Mouse (Mus musculus) neural tube, embryonic 13.5 days (tissue): ENCODE results near the gene Zfp92. TPM values are rescaled to one million over a fixed set of nuclear protein-coding genes. Genes with fewer than 3 reads are reported as not detected.
A peak's percentile ranks its signal among the peaks of the same experiment; 100 is the strongest.
"Not testable (repeated sequence)": the region's sequence is repeated elsewhere in the genome, so short reads cannot be mapped to it uniquely, and the experiment has no call there.

Experiments used
- ATAC-seq: fragments of 200-750 bp; cut with Nextera tagmentation; 2 replicates; pipeline ENCODE4 v1.8.0; 2017; ENCODE audit warnings: low read depth, mild to moderate bottlenecking, moderate TSS enrichment, moderate library complexity
- H3K27ac ChIP-seq: fragments of 300-500 bp; sonication (generic); replicated peaks from 2 replicates; pipeline ENCODE4 v1.5.1; 2015; ENCODE audit warnings: moderate library complexity, mild to moderate bottlenecking, inconsistent platforms
- H3K27me3 ChIP-seq: fragments of 300-500 bp; sonication (generic); 2 replicates; pipeline ENCODE4 v1.6.1; 2015; ENCODE audit warnings: mild to moderate bottlenecking, inconsistent platforms
- H3K36me3 ChIP-seq: fragments of 300-500 bp; sonication (generic); 2 replicates; pipeline ENCODE4 v1.6.1; 2015; ENCODE audit warnings: mild to moderate bottlenecking, inconsistent platforms
- H3K4me1 ChIP-seq: fragments of 300-500 bp; sonication (generic); replicated peaks from 2 replicates; pipeline ENCODE4 v1.6.1; 2015; ENCODE audit warnings: inconsistent platforms
- H3K4me2 ChIP-seq: fragments of 300-500 bp; sonication (generic); 2 replicates; pipeline ENCODE4 v1.6.1; 2015; ENCODE audit warnings: inconsistent platforms, mild to moderate bottlenecking, moderate library complexity
- H3K4me3 ChIP-seq: fragments of 300-500 bp; sonication (generic); 2 replicates; pipeline ENCODE4 v1.5.1; 2015; ENCODE audit warnings: mild to moderate bottlenecking, inconsistent platforms
- H3K9ac ChIP-seq: fragments of 300-500 bp; sonication (generic); 2 replicates; pipeline ENCODE4 v1.6.1; 2015; ENCODE audit warnings: moderate library complexity, mild to moderate bottlenecking, inconsistent platforms
- H3K9me3 ChIP-seq: fragments of 300-500 bp; sonication (generic); 2 replicates; pipeline ENCODE4 v1.6.1; 2016; ENCODE audit warnings: inconsistent platforms
- WGBS: fragments of 180-500 bp; shearing (Covaris S2); methylation state at CpG from one replicate; pipeline ENCODE4 v1.1.7; 2015; 5-methylcytosine and 5-hydroxymethylcytosine counted together
- polyA plus RNA-seq: library from polyadenylated mRNA; unstranded; fragments of >200 nt; fragmentation: Nextera tagmentation; extraction: Ambion mirVana; gene quantifications from 2 replicates; pipeline ENCODE4 v1.2.1, GENCODE M21; 2015

Zfp92 gene
- 0.31 and 0.43 TPM in 2 replicates for polyA plus RNA-seq

- Histone ChIP-seq H3K4me1 (no peaks in the 10 kb centered on the region), H3K36me3 (no peaks in the 10 kb centered on the region), H3K9me3 (no peaks in the 10 kb centered on the region), H3K9ac (peak within 1 kb of the TSS; percentile 17; the same call in 1 of the 2 replicates), H3K4me3 (peak within 1 kb of the TSS; percentile 34), H3K27me3 (no peaks in the 10 kb centered on the region; the same call in 1 of the 2 replicates), H3K4me2 (peak within 1 kb of the TSS; percentile 54), H3K27ac (no peak within 1 kb of the TSS)
- 19% methylated on average over 20 of the region's 20 CpGs for WGBS
- ATAC-seq, result no peak
These were observed at the start of gene Zfp92 for GRCm38 (mm10) chrX:73410880-73411517. Zfp92 (plus strand) TSS chrX:73411096.

DNA sequence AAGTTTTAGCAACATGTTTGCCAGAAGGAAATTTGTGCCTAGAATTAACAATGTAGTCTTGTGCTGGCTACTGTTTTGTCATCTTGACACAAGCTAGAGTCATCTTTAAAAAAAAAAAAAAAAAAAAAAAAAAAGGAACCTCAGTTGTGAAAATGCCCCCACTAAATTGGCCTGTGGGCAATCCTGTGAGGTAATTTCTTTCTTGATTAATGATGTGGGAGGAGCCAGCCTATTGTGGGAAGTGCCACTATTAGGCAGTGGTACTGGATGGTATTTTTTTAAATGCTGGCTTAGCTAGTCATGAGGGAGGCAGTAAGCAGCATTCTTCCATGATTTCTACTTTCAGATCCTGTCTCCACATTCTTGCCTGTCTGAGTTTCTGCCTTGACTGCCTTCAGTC lies 47.6 kb upstream of the Zfp92 start:
- Histone ChIP-seq H3K9ac (no peak overlapping the region), H3K4me1 (no peaks in the 10 kb centered on the region), H3K36me3 (0 out of 2 replicates have a peak, but pooled peaks cover 6% of the 10 kb centered on the region), H3K4me3 (no peak overlapping the region), H3K4me2 (no peak overlapping the region), H3K27me3 (no peaks in the 10 kb centered on the region), H3K27ac (no peak overlapping the region), H3K9me3 (no peaks in the 10 kb centered on the region)
- ATAC-seq, result no peak

- H3K27ac ChIP-seq, result no peak overlapping the region
- no peaks in the 10 kb centered on the region for H3K9me3 ChIP-seq
- 72% methylated on average over 6 of the region's 6 CpGs for WGBS
- no peaks in the 10 kb centered on the region for H3K4me1 ChIP-seq
- no peak overlapping the region for H3K9ac ChIP-seq
- no peaks in the 10 kb centered on the region for H3K36me3 ChIP-seq
- no peak overlapping the region for H3K4me3 ChIP-seq
- H3K4me2 ChIP-seq, result no peak overlapping the region
- no peak for ATAC-seq
- H3K27me3 ChIP-seq, result no peaks in the 10 kb centered on the region
These were observed 26.5 kb upstream of the Zfp92 start for GRCm38 (mm10) chrX:73384419-73384818.

DNA sequence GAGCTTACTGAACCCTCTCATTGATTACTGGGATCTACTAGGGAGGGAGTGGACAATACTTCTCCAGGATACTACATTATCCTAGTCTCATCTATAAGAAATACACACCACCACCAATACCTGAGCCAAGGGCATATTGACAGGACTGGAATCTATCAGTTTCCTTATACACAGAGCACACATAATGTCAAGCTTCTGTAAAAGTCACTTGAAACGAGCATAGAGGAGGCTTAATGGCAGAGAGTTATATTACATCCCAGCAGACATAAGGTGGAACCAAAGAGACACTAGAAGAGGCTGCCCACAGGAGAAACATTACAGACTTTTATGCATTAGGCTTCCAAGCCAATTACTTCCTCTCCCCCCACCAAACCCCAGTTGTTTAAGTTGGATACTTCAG lies 26.0 kb upstream of the Zfp92 start:
- no peak for ATAC-seq
- Histone ChIP-seq H3K9me3 (no peaks in the 10 kb centered on the region), H3K4me3 (no peak overlapping the region), H3K4me2 (no peak overlapping the region), H3K9ac (no peak overlapping the region), H3K27ac (no peak overlapping the region), H3K4me1 (no peaks in the 10 kb centered on the region), H3K27me3 (no peaks in the 10 kb centered on the region), H3K36me3 (no peaks in the 10 kb centered on the region)
- WGBS, result 24% methylated on average over 1 of the region's 1 CpGs

DNA sequence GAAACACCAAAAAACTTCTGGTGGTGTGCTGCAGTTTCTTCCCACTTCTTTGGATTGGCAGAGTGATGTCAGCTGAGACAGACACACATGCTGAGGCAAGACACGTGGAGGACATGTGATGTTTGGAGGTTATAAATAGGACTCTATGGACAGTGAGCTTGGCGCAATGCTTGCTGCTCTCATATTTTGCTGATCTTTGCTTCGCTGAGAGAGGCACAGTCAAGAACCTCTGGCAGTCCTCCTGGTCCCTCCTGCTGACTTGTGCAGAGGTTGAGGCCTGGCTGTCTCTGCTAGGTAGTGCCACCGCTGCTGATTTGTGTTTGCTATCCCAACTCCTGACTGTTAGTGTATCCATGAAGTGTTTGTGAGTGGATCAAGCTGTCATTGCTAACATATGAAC lies 19.4 kb upstream of the Zfp92 start:
- H3K27ac ChIP-seq, result no peak overlapping the region
- H3K36me3 ChIP-seq, result no peaks in the 10 kb centered on the region
- WGBS, result 87% methylated on average over 4 of the region's 4 CpGs
- no peak for ATAC-seq
- no peaks in the 10 kb centered on the region for H3K9me3 ChIP-seq
- H3K4me1 ChIP-seq, result no peaks in the 10 kb centered on the region
- no peak overlapping the region for H3K4me2 ChIP-seq
- H3K4me3 ChIP-seq, result no peak overlapping the region
- no peaks in the 10 kb centered on the region for H3K27me3 ChIP-seq
- H3K9ac ChIP-seq, result no peak overlapping the region

- no peak overlapping the region for H3K9ac ChIP-seq
- H3K27ac ChIP-seq, result no peak overlapping the region
- no peak overlapping the region for H3K4me2 ChIP-seq
- no peak for ATAC-seq
- H3K4me3 ChIP-seq, result no peak overlapping the region
- no peaks in the 10 kb centered on the region for H3K4me1 ChIP-seq
- H3K27me3 ChIP-seq, result no peaks in the 10 kb centered on the region
- WGBS, result 100% methylated on average over 1 of the region's 1 CpGs
- H3K36me3 ChIP-seq, result no peaks in the 10 kb centered on the region
- no peaks in the 10 kb centered on the region for H3K9me3 ChIP-seq
These were observed 14.4 kb upstream of the Zfp92 start for GRCm38 (mm10) chrX:73396446-73396845.

DNA sequence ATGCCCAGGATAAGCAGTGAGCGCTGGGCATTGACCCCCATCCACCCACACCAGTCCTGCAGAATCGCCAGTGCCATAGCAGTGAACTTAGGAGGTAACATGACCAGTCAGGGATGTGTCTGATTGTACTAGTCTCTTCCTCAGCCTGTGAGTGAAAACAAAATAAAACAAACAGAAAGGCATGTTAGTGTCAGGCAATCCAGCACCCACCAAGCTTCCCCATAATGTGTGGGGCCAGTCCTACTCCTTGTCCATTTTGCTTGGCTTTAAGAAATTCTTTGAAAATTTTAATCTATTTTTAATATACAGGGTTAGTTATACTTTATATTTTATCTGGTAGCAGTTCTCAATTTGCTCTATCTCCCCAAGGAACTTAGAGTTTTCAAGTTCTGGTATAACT lies 12.3 kb upstream of the Zfp92 start, which contains the start of gene Gm18336:
Gene Gm18336, minus strand, starts transcription at position 101 of the 400 bp plus-strand sequence.
- ATAC-seq, H3K27me3 ChIP-seq, H3K9me3 ChIP-seq, H3K4me1 ChIP-seq, H3K4me2 ChIP-seq, H3K27ac ChIP-seq, H3K9ac ChIP-seq, H3K4me3 ChIP-seq, H3K36me3 ChIP-seq: not testable (repeated sequence)
- 69% methylated on average over 2 of the region's 2 CpGs for WGBS

GRCm38 (mm10) chrX:73400951-73401350 lies 9.9 kb upstream of the Zfp92 start:
- Histone ChIP-seq H3K9ac (no peak overlapping the region), H3K4me1 (no peaks in the 10 kb centered on the region), H3K4me2 (no peak overlapping the region), H3K27ac (no peak overlapping the region), H3K9me3 (no peaks in the 10 kb centered on the region), H3K4me3 (no peak overlapping the region), H3K27me3 (no peaks in the 10 kb centered on the region), H3K36me3 (no peaks in the 10 kb centered on the region)
- WGBS, result 86% methylated on average over 20 of the region's 20 CpGs
- ATAC-seq, result no peak

GRCm38 (mm10) chrX:73401616-73402015 lies 9.3 kb upstream of the Zfp92 start:
- no peaks in the 10 kb centered on the region for H3K36me3 ChIP-seq
- H3K27me3 ChIP-seq, result no peaks in the 10 kb centered on the region
- no peak overlapping the region for H3K27ac ChIP-seq
- no peak overlapping the region for H3K4me2 ChIP-seq
- 92% methylated on average over 12 of the region's 12 CpGs for WGBS
- no peaks in the 10 kb centered on the region for H3K4me1 ChIP-seq
- H3K9me3 ChIP-seq, result no peaks in the 10 kb centered on the region
- H3K4me3 ChIP-seq, result no peak overlapping the region
- H3K9ac ChIP-seq, result no peak overlapping the region
- no peak for ATAC-seq

- no peaks in the 10 kb centered on the region for H3K9me3 ChIP-seq
- H3K4me2 ChIP-seq, result no peak overlapping the region
- WGBS, result 25% methylated on average over 1 of the region's 1 CpGs
- no peaks in the 10 kb centered on the region; the same call in 1 of the 2 replicates for H3K27me3 ChIP-seq
- no peaks in the 10 kb centered on the region for H3K36me3 ChIP-seq
- no peak overlapping the region for H3K4me3 ChIP-seq
- H3K9ac ChIP-seq, result no peak overlapping the region
- no peak overlapping the region for H3K27ac ChIP-seq
- ATAC-seq, result no peak
- H3K4me1 ChIP-seq, result no peaks in the 10 kb centered on the region
These were observed 1.9 kb downstream of the Zfp92 start for GRCm38 (mm10) chrX:73412767-73413166.

DNA sequence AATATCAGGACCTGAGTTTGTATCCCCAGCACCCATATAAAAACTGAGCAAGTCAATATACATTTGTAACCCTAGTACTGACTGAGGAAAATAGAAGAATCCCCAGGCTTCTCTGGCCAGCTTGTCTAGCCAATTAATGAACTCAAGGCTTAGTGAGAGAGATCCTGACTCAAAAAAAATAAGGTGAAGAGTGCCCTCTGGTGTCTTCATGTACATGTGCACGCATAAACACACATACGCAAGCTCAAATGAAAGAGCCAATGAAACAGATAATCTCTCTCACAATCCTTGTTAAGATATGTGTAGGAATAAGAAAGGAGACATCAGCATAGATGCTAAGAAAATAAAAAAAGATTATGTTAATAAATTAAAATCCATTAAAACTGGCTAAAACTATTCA lies 19.1 kb downstream of the Zfp92 start:
- H3K27me3 ChIP-seq, result no peaks in the 10 kb centered on the region
- no peaks in the 10 kb centered on the region for H3K36me3 ChIP-seq
- no peaks in the 10 kb centered on the region for H3K9me3 ChIP-seq
- ATAC-seq, result no peak
- no peak overlapping the region for H3K4me2 ChIP-seq
- H3K4me3 ChIP-seq, result no peak overlapping the region
- no peak overlapping the region for H3K27ac ChIP-seq
- no peaks in the 10 kb centered on the region for H3K4me1 ChIP-seq
- no peak overlapping the region for H3K9ac ChIP-seq
- WGBS, result 82% methylated on average over 2 of the region's 2 CpGs

DNA sequence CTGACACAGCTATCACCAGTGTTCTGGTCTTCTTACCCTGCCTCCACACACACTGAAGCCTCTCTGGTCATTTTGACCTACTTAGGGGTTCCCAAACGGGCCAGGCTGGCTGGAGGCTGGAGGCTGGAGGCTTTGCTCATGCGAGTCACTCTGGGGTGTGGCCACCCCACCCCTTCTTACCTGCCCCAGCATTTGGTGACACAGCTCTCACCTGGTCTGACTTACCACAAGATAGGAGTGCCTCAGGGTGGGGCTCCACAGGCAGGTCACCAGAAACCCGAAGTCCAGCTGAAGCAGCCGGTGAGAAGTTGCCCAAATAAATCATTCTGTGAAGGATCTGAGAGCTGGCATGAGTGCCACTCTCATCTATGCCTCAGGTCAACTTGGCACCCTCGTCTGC lies 22.0 kb downstream of the Zfp92 start:
- Histone ChIP-seq H3K27ac (no peak overlapping the region), H3K4me3 (no peak overlapping the region), H3K9me3 (no peaks in the 10 kb centered on the region), H3K4me2 (no peak overlapping the region), H3K9ac (no peak overlapping the region), H3K27me3 (no peaks in the 10 kb centered on the region), H3K36me3 (peaks cover 11% of the 10 kb centered on the region; the same call in 1 of the 2 replicates), H3K4me1 (no peaks in the 10 kb centered on the region)
- 78% methylated on average over 5 of the region's 5 CpGs for WGBS
- ATAC-seq, result no peak

GRCm38 (mm10) chrX:73435252-73435651 lies 24.4 kb downstream of the Zfp92 start, which contains the start of gene Trex2:
Trex2 (minus strand) TSS chrX:73435344.
- Histone ChIP-seq H3K9me3 (no peaks in the 10 kb centered on the region), H3K27ac (no peak within 1 kb of the TSS), H3K9ac (no peak within 1 kb of the TSS), H3K4me2 (no peak within 1 kb of the TSS), H3K36me3 (peaks cover 11% of the 10 kb centered on the region; the same call in 1 of the 2 replicates), H3K4me3 (no peak within 1 kb of the TSS), H3K27me3 (no peaks in the 10 kb centered on the region), H3K4me1 (no peaks in the 10 kb centered on the region)
- ATAC-seq, result no peak
- WGBS, result 86% methylated on average over 11 of the region's 11 CpGs
